Mouse (Mus musculus) heart, postnatal 0 days (tissue): Measurements from ENCODE around the gene Zmym5. TPM values are rescaled to one million over a fixed set of nuclear protein-coding genes. Genes with fewer than 3 reads are reported as not detected.
"Not testable (repeated sequence)": the region's sequence is repeated elsewhere in the genome, so short reads cannot be mapped to it uniquely, and the experiment has no call there.

Experiments used
- ATAC-seq: fragments of 200-750 bp; cut with Nextera tagmentation; 2 replicates; pipeline ENCODE4 v1.8.0; 2017; ENCODE audit warnings: low read depth, moderate number of reproducible peaks, moderate library complexity; ENCODE audit not compliant: insufficient read depth
- DNase-seq: peaks from one replicate; pipeline ENCODE4 v3.0.0-alpha.2; 2016; ENCODE audit warnings: low spot score
- H3K27ac ChIP-seq: fragments of 300-500 bp; sonication (generic); 2 replicates; pipeline ENCODE4 v1.5.1; 2014; ENCODE audit warnings: low read depth, mild to moderate bottlenecking
- H3K27me3 ChIP-seq: fragments of 300-500 bp; sonication (generic); 2 replicates; pipeline ENCODE4 v1.6.1; 2014; ENCODE audit warnings: low read length, mixed read lengths; ENCODE audit not compliant: control insufficient read depth, insufficient read depth
- H3K36me3 ChIP-seq: fragments of 300-500 bp; sonication (generic); replicated peaks from 2 replicates; pipeline ENCODE4 v1.6.1; 2014; ENCODE audit warnings: low read length, mixed read lengths; ENCODE audit not compliant: control insufficient read depth, insufficient read depth
- H3K4me1 ChIP-seq: fragments of 300-500 bp; sonication (generic); 2 replicates; pipeline ENCODE4 v1.6.1; 2014; ENCODE audit warnings: antibody characterized with exemption; ENCODE audit not compliant: control insufficient read depth, insufficient read depth
- H3K4me2 ChIP-seq: fragments of 300-500 bp; sonication (generic); 2 replicates; pipeline ENCODE4 v1.6.1; 2014; ENCODE audit warnings: low read depth, mild to moderate bottlenecking, low read length, moderate library complexity
- H3K4me3 ChIP-seq: fragments of 300-500 bp; sonication (generic); 2 replicates; pipeline ENCODE4 v1.5.1; 2014; ENCODE audit warnings: low read depth, low read length
- H3K9ac ChIP-seq: fragments of 300-500 bp; sonication (generic); replicated peaks from 2 replicates; pipeline ENCODE4 v1.6.1; 2014; ENCODE audit warnings: low read depth, low read length, mixed read lengths
- H3K9me3 ChIP-seq: fragments of 300-500 bp; sonication (generic); replicated peaks from 2 replicates; pipeline ENCODE4 v1.6.1; 2016; ENCODE audit warnings: low read length; ENCODE audit not compliant: control insufficient read depth
- CTCF ChIP-seq: IDR thresholded peaks from 2 replicates; pipeline ENCODE4 v1.5.1; 2016; ENCODE audit warnings: antibody characterized with exemption, control low read depth, low read depth
- EP300 ChIP-seq: IDR thresholded peaks from 2 replicates; pipeline ENCODE4 v1.6.1; 2016; ENCODE audit warnings: antibody characterized with exemption, low read depth
- WGBS: fragments of 180-500 bp; shearing (Covaris S2); extraction: QIAGEN DNeasy Blood & Tissue Kit; methylation state at CpG from one replicate; pipeline ENCODE4 v1.1.7; 2014; 5-methylcytosine and 5-hydroxymethylcytosine counted together
- polyA plus RNA-seq: library from polyadenylated mRNA; unstranded; fragments of >200 nt; fragmentation: Nextera tagmentation; extraction: Ambion mirVana; gene quantifications from 2 replicates; pipeline ENCODE4 v1.2.1, GENCODE M21; 2015
- total RNA-seq: library from RNA; depleted of rRNA; stranded (reverse); fragments of >200 nt; gene quantifications from 2 replicates; pipeline ENCODE4 v1.2.3, GENCODE M21; 2014; ENCODE audit warnings: low replicate concordance

Zmym5 gene
- total and polyA plus RNA-seq, 2 experiments from 2014 or later = 6.1 to 18.2 TPM

DNA sequence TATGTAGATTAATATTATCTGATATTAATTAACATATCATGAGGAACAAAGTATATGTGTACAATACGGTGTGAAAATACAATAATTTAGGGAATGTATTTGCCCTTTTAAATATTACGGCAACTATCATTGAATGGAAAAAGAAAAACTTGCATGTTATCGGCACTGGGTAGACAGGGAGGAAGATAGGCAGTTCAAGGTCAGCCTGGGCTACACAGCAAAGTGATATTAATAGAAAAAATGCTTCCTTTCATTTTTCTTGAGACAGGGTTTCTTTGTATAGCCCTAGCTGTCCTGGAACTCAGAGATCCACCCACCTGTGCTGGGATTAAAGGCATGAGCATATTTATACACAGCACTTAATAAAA lies 32.6 kb downstream of the Zmym5 start:
- H3K4me3 ChIP-seq = peak overlapping the region; percentile 86
- ATAC-seq = no peak
- no peak for TF ChIP-seq EP300
- TF ChIP-seq CTCF = no peak
- DNase-seq = no peak
- no peaks in the 10 kb centered on the region for H3K9me3 ChIP-seq
- H3K9ac ChIP-seq = 0 out of 2 replicates have a peak overlapping the region, but pooled peaks have one; percentile 26
- no peaks in the 10 kb centered on the region for H3K36me3 ChIP-seq
- peak overlapping the region; percentile 91 for H3K4me2 ChIP-seq
- peak overlapping the region; percentile 95 for H3K27ac ChIP-seq
- 21% methylated on average over 3 of the region's 3 CpGs for WGBS
- H3K4me1 ChIP-seq = peaks cover 11% of the 10 kb centered on the region
- H3K27me3 ChIP-seq = no peaks in the 10 kb centered on the region

DNA sequence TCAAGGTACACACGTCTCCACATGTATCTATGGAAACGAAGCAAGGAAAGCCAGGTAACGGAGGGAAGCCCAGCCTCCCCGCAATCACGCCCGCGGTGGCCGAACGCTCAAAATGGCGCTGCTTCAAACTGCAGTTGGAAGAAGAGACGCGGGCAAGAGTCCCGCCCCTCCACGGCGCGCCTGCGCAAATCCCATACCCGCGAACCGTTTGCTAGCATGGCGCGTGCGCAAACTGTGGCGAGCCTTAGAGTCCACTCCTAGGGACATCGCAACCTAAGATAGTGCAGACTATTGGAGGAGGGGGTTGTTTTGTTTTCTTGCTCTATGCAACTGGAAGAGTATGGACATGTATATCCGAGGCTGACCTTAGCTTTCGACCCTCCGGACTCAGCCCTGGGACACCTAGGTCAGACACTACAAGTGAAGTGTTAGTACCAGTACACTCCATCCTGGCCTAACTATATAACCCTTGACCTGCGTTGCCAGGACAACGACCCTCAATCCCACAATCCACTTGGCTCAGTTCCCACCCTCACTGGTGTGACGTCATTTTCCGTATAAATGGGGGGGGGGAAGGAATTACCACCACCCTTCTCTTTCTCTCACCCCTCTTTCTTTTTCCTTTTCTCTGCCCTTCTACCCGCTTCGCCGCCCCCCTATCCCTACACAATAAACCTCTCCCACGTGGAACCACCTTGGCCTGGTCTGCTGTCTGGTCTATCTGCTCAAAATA lies 33.1 kb downstream of the Zmym5 start, which contains the start of gene Pspc1:
TSS of gene Pspc1 (minus strand) at position 117 of the 733 bp plus-strand sequence.
- WGBS = 1% methylated on average over 36 of the region's 36 CpGs
- peak; percentile 95 for ATAC-seq
- H3K27me3 ChIP-seq = no peaks in the 10 kb centered on the region
- no peaks in the 10 kb centered on the region for H3K36me3 ChIP-seq
- H3K9me3 ChIP-seq = no peaks in the 10 kb centered on the region
- H3K4me2 ChIP-seq = peak within 1 kb of the TSS; percentile 91
- H3K9ac ChIP-seq = peak within 1 kb of the TSS; percentile 83
- H3K27ac ChIP-seq = peak within 1 kb of the TSS; percentile 95
- peak; percentile 95 for DNase-seq
- H3K4me3 ChIP-seq = peak within 1 kb of the TSS; percentile 86
- no peak for TF ChIP-seq CTCF
- TF ChIP-seq EP300 = no peak; the same call in 1 of the 2 replicates
- peaks cover 11% of the 10 kb centered on the region for H3K4me1 ChIP-seq

DNA sequence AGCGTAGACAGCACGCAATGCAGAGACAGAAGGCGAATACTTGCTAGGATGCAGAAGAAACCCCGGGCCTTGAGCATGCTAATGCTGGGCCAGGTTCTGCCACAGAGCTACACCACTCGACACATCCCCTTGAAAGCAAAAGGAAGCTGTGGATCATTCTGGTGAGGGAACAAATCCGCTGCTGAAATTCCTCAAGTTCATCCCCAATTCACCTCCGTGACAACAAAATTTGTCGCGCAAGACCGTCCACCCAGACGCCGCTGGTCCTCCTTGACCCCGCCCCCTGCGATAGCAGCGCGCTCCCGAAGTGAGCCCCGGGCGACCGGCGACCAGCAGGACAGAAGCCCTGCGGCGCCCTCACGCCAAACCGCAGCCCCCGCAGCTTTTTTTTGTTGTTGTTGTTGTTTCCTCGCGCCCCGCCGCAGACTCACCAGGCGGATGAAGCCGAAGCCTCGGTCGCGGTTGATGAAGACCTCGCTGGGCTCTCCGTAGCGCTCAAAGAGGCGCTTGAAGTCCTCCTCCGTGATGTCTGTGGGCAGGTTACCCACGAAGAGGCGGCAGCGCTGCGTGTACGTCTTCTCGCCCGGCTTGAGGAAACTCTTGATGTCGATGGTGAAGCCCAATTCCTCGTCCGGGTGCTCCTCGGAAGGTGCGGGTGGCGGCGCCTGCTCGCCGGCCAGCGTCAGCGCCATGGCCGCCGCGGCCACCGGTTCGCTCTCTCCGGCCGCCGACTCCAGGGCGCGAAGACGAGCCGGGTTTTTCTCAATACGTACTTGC lies 34.0 kb downstream of the Zmym5 start:
- Histone ChIP-seq H3K9ac (peak overlapping the region; percentile 83), H3K36me3 (no peaks in the 10 kb centered on the region), H3K4me1 (peaks cover 11% of the 10 kb centered on the region), H3K27me3 (no peaks in the 10 kb centered on the region), H3K27ac (peak overlapping the region; percentile 95), H3K9me3 (no peaks in the 10 kb centered on the region), H3K4me2 (peak overlapping the region; percentile 91), H3K4me3 (peak overlapping the region; percentile 86)
- ATAC-seq (peak; percentile 44), DNase-seq (peak; percentile 69)
- TF ChIP-seq EP300 = no peak
- no peak for TF ChIP-seq CTCF
- WGBS = under 1% methylated on average over 71 of the region's 71 CpGs

DNA sequence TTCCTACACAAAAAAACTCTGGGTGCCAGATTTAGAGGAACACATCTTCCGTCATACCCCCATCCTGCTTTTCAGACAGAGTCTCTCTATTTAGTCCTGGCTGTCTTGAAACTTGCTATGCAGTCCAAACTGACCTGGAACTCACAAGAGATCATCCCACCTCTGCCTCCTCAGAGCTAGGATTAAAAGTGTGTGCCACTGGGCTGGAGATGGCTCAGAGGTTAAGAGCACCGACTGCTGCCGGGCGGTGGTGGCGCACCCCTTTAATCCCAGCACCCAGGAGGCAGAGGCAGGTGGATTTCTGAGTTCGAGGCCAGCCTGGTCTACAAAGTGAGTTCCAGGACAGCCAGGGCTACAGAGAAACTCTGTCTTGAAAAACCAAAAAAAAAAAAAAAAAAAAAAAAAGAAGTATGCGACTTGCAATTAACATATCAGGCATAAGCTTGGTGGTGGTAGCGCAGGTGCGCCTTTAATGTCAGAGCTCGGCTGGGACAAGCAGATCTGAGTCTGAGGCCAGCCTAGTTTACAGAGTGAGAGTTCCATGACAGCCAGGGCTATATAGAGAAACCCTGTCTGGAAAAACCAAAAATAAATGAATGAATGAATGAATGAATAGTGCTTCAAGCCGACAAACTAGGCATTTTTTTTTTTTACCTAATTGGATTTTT lies 34.8 kb downstream of the Zmym5 start:
- Histone ChIP-seq H3K4me3 (peak overlapping the region; percentile 86), H3K9ac (peak overlapping the region; percentile 83), H3K4me2 (peak overlapping the region; percentile 91), H3K27me3 (no peaks in the 10 kb centered on the region), H3K36me3 (peaks cover 5% of the 10 kb centered on the region; the same call in 1 of the 2 replicates), H3K9me3 (no peaks in the 10 kb centered on the region), H3K27ac (no peak overlapping the region), H3K4me1 (peaks cover 11% of the 10 kb centered on the region)
- DNase-seq = no peak
- no peak for TF ChIP-seq CTCF
- no peak for TF ChIP-seq EP300
- 14% methylated on average over 11 of the region's 11 CpGs for WGBS
- no peak for ATAC-seq

DNA sequence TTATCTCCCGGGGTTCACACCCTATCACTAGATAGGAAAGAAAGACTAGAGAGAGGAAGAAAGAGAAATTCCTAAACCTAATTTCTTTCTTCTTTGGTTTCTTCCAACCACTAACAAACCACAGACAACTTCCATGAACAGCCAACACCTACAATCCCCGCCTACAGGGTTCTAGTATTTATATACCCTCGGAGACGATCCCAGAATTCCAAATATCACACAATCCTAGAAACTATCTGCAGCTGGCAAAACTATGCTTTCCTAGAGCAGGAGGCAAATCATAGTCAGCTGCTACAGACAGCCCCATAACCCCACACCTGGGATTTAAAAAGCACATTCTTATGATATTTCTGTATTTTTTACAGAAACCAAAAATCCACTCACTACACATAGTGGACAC lies 36.1 kb downstream of the Zmym5 start:
- Histone ChIP-seq H3K9me3 (no peaks in the 10 kb centered on the region), H3K4me1 (peaks cover 11% of the 10 kb centered on the region), H3K9ac (no peak overlapping the region), H3K36me3 (peaks cover 12% of the 10 kb centered on the region; the same call in 1 of the 2 replicates), H3K4me3 (no peak overlapping the region), H3K27me3 (no peaks in the 10 kb centered on the region), H3K27ac (no peak overlapping the region), H3K4me2 (0 out of 2 replicates have a peak overlapping the region, but pooled peaks have one; percentile 91)
- TF ChIP-seq EP300 (no peak), CTCF (no peak)
- no peak for ATAC-seq
- 61% methylated on average over 4 of the region's 4 CpGs for WGBS
- no peak for DNase-seq

DNA sequence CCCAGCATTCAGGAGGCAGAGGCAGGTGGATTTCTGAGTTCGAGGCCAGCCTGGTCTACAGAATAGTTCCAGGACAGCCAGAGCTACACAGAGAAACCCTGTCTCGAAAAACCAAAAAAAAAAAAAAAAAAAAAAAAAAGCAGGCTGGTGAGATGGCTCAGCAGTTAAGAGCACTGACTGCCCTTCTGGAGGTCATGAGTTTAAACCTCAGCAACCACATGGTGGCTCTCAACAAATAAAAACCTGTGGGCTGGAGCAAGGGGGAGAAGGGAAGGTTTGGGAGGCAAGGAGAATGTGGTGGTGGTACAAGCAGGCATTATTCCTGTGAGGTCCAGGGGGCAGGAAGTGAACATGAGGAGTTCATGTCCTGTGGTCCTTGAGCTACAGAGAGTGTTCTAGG lies 45.1 kb downstream of the Zmym5 start:
- ATAC-seq, H3K4me2 ChIP-seq, H3K27ac ChIP-seq, H3K4me3 ChIP-seq, H3K4me1 ChIP-seq, H3K9me3 ChIP-seq, DNase-seq, H3K27me3 ChIP-seq, H3K9ac ChIP-seq: not testable (repeated sequence)
- peaks cover 34% of the 10 kb centered on the region for H3K36me3 ChIP-seq
- WGBS = 94% methylated on average over 2 of the region's 2 CpGs

DNA sequence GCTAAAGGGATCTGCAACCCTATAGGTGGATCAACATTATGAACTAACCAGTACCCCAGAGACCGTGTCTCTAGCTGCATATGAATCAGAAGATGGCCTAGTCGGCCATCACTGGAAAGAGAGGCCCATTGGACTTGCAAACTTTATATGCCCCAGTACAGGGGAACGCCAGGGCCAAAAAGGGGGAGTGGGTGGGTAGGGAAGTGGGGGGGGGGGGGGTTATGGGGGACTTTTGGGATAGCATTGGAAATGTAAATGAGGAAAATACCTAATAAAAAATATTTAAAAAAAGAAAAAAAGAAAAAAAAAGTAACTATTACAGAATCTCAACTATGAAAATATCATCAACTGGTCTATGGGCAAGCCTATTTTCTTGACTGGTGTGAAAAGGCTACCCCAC lies 46.4 kb downstream of the Zmym5 start:
- peaks cover 42% of the 10 kb centered on the region for H3K36me3 ChIP-seq
- not testable (repeated sequence) for H3K9ac ChIP-seq, H3K4me2 ChIP-seq, H3K27ac ChIP-seq, H3K27me3 ChIP-seq, H3K4me3 ChIP-seq, H3K9me3 ChIP-seq, DNase-seq, ATAC-seq, H3K4me1 ChIP-seq
- WGBS = 88% methylated on average over 2 of the region's 3 CpGs
